Mouse (Mus musculus) intestine, embryonic 16.5 days (tissue): Measurements from ENCODE around the gene Cpa5. TPM values are rescaled to one million over a fixed set of nuclear protein-coding genes. Genes with fewer than 3 reads are reported as not detected.
A peak's percentile ranks its signal among the peaks of the same experiment; 100 is the strongest.

ENCODE experiments used
- ATAC-seq: fragments of 200-750 bp; cut with Nextera tagmentation; 2 replicates; pipeline ENCODE4 v1.8.0; 2017; ENCODE audit warnings: moderate TSS enrichment, moderate library complexity
- H3K27ac ChIP-seq: fragments of 300-500 bp; sonication (generic); 2 replicates; pipeline ENCODE4 v1.5.1; 2014; ENCODE audit warnings: mild to moderate bottlenecking, low read length
- H3K27me3 ChIP-seq: fragments of 300-500 bp; sonication (generic); replicated peaks from 2 replicates; pipeline ENCODE4 v1.6.1; 2014; ENCODE audit warnings: low read length, control low read depth, mixed read lengths; ENCODE audit not compliant: control insufficient read depth, insufficient read depth
- H3K36me3 ChIP-seq: fragments of 300-500 bp; sonication (generic); 2 replicates; pipeline ENCODE4 v1.6.1; 2014; ENCODE audit warnings: low read length, control low read depth; ENCODE audit not compliant: control insufficient read depth, insufficient read depth
- H3K4me1 ChIP-seq: fragments of 300-500 bp; sonication (generic); 2 replicates; pipeline ENCODE4 v1.6.1; 2014; ENCODE audit warnings: low read length, control low read depth, mixed read lengths; ENCODE audit not compliant: control insufficient read depth, insufficient read depth
- H3K4me2 ChIP-seq: fragments of 300-500 bp; sonication (generic); 2 replicates; pipeline ENCODE4 v1.6.1; 2014; ENCODE audit warnings: low read depth, low read length, control low read depth
- H3K4me3 ChIP-seq: fragments of 300-500 bp; sonication (generic); 2 replicates; pipeline ENCODE4 v1.5.1; 2014; ENCODE audit warnings: mild to moderate bottlenecking, low read length
- H3K9ac ChIP-seq: fragments of 300-500 bp; sonication (generic); 2 replicates; pipeline ENCODE4 v1.6.1; 2014; ENCODE audit warnings: low read depth, low read length
- H3K9me3 ChIP-seq: fragments of 300-500 bp; sonication (generic); 2 replicates; pipeline ENCODE4 v1.6.1; 2016; ENCODE audit warnings: low read length, control low read depth; ENCODE audit not compliant: control insufficient read depth
- WGBS: fragments of 180-500 bp; shearing (Covaris S2); extraction: QIAGEN DNeasy Blood & Tissue Kit; methylation state at CpG from one replicate; pipeline ENCODE4 v1.1.7; 2014; 5-methylcytosine and 5-hydroxymethylcytosine counted together
- polyA plus RNA-seq: library from polyadenylated mRNA; unstranded; fragments of >200 nt; fragmentation: Nextera tagmentation; extraction: Ambion mirVana; gene quantifications from 2 replicates; pipeline ENCODE4 v1.2.1, GENCODE M21; 2015

Cpa5 gene
- polyA plus RNA-seq, 1 experiment from 2014 or later = not detected

DNA sequence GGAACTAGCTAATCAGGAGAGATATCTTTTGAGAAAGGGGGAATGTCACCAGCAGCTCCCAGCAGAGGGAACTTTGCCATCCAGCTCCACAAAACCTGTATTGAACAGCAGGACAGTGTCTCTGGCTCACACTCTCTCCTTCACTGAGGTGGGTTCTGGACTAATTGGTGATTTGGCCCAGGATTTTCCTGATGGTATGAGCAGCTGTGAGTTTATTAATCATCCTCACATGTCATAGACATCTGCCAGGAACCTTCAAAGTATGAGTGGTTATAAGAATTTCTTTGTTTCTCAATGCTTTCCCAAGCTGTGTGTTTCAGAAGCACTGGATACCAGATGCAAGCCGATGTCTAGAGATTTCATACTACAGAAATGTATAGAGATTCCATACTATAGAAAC is 35.9 kb upstream of the Cpa5 start:
- no peaks in the 10 kb centered on the region for H3K27me3 ChIP-seq
- H3K9me3 ChIP-seq = no peaks in the 10 kb centered on the region
- H3K36me3 ChIP-seq = no peaks in the 10 kb centered on the region
- no peak overlapping the region; the same call in 1 of the 2 replicates for H3K27ac ChIP-seq
- no peak overlapping the region for H3K4me3 ChIP-seq
- peaks cover 12% of the 10 kb centered on the region; the same call in 1 of the 2 replicates for H3K4me1 ChIP-seq
- no peak for ATAC-seq
- H3K4me2 ChIP-seq = no peak overlapping the region
- 88% methylated on average over 1 of the region's 1 CpGs for WGBS
- no peak overlapping the region for H3K9ac ChIP-seq

DNA sequence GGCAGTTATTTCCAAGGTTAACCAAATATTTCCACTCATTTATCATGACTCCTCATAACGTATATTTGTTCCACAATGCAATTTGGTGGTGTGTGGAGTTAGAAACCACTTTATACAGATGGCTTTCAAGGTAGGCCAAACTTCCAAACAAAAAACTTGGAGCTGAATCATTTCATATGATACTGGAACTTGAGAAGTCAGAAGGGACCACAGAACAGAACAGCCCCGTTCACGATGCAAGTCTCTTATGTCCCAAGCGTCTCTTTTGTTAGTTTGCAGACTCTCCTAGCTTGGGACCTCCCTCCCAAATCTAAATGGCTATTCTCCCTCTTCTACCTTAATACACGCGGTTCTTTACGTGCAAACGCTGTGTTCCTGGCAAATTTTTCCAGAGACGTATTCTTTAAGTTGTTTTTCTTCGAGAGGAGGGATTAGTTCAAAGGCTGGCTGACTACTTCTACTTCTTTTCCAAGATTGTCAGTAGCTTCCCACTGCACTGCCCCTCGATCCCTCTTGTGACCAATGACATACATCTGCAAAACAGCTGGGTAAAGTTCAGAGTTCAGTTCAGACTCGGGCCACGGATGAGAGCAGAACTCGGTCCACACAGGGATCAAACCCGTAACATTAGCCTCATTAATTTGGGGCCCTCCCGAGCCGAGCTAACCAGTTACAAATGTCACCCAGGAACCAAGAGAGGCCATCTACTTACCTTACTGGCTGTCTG is 34.2 kb upstream of the Cpa5 start:
- Histone ChIP-seq H3K9ac (no peak overlapping the region), H3K27me3 (no peaks in the 10 kb centered on the region), H3K4me3 (no peak overlapping the region), H3K9me3 (no peaks in the 10 kb centered on the region), H3K4me2 (no peak overlapping the region), H3K4me1 (peaks cover 12% of the 10 kb centered on the region; the same call in 1 of the 2 replicates), H3K36me3 (no peaks in the 10 kb centered on the region), H3K27ac (peak overlapping the region; percentile 2; the same call in 1 of the 2 replicates)
- 64% methylated on average over 17 of the region's 17 CpGs for WGBS
- no peak for ATAC-seq

DNA sequence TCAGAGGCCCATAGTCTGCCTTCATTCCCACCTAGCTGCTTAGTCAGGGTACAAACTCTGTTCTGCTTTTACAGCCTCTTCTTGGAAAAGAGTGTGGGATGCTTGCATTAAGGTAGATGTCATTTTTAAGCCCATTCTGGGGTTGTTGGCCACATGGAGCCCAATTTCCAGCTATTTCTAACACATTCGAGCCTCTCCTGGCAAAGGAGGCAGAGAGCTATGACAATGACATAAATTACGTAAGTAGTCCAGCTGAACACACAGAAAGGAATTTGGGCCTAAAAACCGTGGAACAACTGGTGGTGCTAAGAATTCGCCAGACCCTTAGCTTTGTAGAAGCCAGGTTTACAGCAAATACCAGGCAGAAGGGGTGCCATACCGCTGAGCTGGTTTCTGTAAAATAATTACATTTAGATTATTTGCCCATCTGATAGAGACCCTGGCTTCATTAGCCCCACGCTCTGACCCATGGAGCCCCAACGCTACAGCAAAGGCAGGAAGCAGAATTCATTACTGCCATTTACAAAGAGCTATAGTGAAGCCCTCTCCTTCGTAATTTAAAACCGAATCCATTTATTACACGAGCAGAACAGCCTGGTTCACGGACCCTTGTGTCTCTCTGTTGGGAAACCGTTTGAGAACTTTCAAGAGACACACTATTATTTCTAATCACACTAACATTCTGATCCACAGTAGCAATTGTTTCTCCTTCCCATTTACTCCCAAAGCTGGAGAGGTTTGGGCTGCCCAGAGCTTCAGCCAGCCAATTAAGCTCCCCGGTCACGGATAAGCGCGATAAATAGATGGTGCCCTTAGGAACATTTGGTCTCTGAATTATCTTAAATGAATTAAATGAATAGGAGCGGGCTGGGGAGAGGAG is 30.6 kb upstream of the Cpa5 start:
- Histone ChIP-seq H3K4me1 (peaks cover 10% of the 10 kb centered on the region; the same call in 1 of the 2 replicates), H3K27me3 (no peaks in the 10 kb centered on the region), H3K9me3 (no peaks in the 10 kb centered on the region), H3K9ac (no peak overlapping the region), H3K27ac (no peak overlapping the region), H3K36me3 (no peaks in the 10 kb centered on the region), H3K4me3 (no peak overlapping the region), H3K4me2 (no peak overlapping the region)
- WGBS = 67% methylated on average over 17 of the region's 17 CpGs
- ATAC-seq = no peak

DNA sequence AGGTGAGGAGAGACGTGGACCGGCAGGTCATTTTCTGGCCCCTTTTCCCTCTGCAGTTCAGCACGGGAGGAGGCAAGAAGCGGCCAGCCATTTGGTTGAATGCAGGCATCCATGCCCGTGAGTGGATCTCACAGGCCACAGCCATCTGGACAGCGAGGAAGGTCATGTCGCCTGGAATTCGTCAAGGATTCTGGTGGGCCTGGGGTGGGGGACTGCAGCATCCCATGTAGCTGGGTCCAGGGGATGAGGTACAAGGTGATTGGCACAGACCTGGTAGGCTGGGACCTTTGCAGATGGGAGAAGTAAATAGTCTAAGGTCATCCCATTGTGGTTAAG is 30.0 kb upstream of the Cpa5 start:
- no peaks in the 10 kb centered on the region for H3K9me3 ChIP-seq
- no peaks in the 10 kb centered on the region for H3K27me3 ChIP-seq
- H3K36me3 ChIP-seq = no peaks in the 10 kb centered on the region
- H3K27ac ChIP-seq = no peak overlapping the region
- WGBS = 68% methylated on average over 8 of the region's 8 CpGs
- no peak for ATAC-seq
- H3K4me1 ChIP-seq = peaks cover 10% of the 10 kb centered on the region; the same call in 1 of the 2 replicates
- H3K4me3 ChIP-seq = no peak overlapping the region
- no peak overlapping the region for H3K9ac ChIP-seq
- H3K4me2 ChIP-seq = no peak overlapping the region

DNA sequence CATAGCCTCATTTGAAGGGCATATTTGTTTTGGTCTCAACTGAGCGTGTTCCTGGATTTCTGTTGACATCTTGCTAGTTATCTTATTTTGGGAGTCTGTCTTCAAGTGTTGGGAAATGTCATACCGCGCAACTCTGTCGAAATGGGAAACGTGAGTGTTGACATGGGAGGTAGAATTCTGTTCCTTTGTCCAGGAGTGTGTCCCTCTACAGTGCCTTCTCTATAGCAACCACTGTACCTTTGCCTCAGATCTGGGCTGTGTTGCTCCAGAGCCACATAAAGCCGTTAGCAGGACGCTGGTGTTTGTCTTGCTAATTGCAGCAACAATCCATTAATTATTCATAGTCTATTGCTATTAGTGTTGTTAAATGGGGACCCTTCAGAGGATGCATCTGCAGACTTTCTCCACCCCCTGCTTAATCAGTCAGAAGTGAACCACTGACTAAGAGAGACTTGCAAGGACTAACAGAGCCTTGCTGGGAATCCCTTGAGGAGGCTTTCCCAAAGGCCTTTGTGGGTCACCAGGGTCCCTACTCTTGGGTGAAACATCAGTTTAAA is 23.8 kb upstream of the Cpa5 start:
- Histone ChIP-seq H3K36me3 (no peaks in the 10 kb centered on the region), H3K4me2 (no peak overlapping the region), H3K4me1 (no peaks in the 10 kb centered on the region), H3K9me3 (no peaks in the 10 kb centered on the region), H3K4me3 (no peak overlapping the region), H3K27me3 (no peaks in the 10 kb centered on the region), H3K27ac (no peak overlapping the region), H3K9ac (no peak overlapping the region)
- 76% methylated on average over 7 of the region's 7 CpGs for WGBS
- no peak for ATAC-seq

DNA sequence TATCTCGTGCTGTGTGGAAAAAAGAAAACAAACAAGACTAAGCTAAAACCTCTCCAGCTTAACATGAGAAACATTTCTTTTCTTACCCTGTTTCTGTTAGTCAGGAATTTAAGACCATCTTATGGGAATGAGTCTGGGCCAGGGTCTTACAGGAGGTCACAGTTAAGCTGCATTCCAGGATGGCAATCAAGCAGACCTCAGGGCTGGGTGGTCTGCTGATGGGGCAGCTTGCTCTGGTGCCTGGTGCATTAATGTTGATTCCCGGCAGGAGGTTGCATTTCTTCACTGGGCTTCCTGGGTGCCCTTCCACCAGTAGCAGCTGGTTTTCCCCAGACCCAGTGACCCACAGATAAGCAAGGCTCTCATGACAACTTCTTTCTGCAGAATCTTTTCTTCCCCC is 21.0 kb upstream of the Cpa5 start:
- no peak overlapping the region for H3K27ac ChIP-seq
- H3K27me3 ChIP-seq = no peaks in the 10 kb centered on the region

DNA sequence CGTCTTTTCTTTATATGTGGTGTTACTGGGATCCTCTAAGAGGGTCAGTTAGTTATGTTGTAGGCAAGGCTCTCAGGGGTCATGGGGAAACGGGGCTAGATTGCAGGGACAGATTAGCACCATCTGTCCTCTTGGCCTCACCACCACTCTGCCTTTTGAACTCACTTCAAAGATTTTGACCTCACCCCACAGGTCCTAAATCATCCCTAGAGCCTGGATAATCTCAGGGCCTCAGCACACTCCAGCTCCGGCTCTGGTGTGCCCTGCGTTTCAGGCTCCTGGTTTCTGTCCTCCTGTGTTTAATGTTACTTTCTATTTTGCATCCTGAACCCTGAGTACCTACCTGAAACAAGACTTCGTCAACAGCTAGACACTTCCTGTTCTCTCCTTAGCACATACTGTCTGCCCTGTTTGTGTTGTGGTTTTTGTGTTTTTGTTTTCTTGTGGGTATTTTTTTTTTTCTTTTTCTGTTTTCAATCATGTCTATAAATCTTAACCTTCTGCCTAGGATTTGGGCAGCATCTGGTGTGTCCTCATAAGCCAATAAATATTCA is 18.9 kb upstream of the Cpa5 start:
- Histone ChIP-seq H3K4me1 (no peaks in the 10 kb centered on the region), H3K4me3 (no peak overlapping the region), H3K27me3 (no peaks in the 10 kb centered on the region), H3K27ac (no peak overlapping the region), H3K9ac (no peak overlapping the region), H3K9me3 (no peaks in the 10 kb centered on the region), H3K4me2 (no peak overlapping the region), H3K36me3 (no peaks in the 10 kb centered on the region)
- ATAC-seq = no peak
- 47% methylated on average over 5 of the region's 5 CpGs for WGBS

More for the DNA sequence above, 21.0 kb upstream of the Cpa5 start:
- Histone ChIP-seq H3K9me3 (no peaks in the 10 kb centered on the region), H3K36me3 (no peaks in the 10 kb centered on the region), H3K4me3 (no peak overlapping the region), H3K4me1 (no peaks in the 10 kb centered on the region), H3K9ac (no peak overlapping the region), H3K4me2 (no peak overlapping the region)
- WGBS = 43% methylated on average over 2 of the region's 2 CpGs
- no peak for ATAC-seq

DNA sequence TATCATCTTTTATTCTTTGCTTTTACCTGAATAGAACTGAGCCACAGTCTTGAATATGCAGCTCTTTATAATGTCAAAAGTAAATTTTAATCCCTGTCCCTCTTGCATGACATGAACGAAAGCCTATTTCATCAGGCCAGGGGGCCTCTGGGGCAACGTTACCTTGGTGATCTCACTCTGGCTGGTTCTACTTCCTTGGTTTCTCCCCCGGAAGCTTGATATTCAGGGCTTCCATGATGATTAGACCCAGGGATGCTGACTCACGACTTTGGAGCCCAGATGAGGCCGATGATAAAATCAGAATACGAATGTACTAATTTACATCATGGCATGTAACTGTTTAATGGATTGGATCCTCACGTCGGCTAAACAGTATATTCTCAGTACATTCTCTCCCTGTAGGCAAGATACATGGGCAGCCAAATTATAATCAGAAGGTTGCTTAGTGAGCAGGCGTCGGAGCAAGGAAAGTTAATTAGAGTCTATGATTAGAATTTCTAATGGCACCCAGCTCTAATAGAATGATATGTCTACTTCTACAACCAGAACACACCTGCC is 18.3 kb upstream of the Cpa5 start:
- Histone ChIP-seq H3K4me1 (no peaks in the 10 kb centered on the region), H3K27me3 (no peaks in the 10 kb centered on the region), H3K9me3 (no peaks in the 10 kb centered on the region), H3K4me3 (no peak overlapping the region), H3K36me3 (no peaks in the 10 kb centered on the region), H3K27ac (no peak overlapping the region), H3K4me2 (no peak overlapping the region), H3K9ac (no peak overlapping the region)
- 73% methylated on average over 10 of the region's 10 CpGs for WGBS
- ATAC-seq = no peak

DNA sequence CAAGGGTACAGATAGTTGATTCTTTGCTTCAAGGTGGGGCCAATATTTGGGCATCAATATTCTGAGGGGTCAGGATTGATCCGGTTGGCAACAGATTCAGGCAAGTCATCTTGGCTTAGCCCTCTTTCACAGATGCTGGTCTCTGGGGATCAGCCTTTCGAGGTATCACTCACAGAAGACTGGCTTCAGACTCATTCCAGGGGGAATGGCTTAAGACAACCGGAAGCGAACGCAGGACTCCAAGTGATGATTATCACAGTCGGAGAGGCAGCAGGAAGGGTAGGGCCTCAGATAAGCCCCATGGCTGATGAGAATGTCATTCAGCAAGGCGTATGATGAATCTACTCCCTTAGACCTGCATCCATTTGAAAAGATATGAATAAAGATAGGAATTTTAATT is 16.4 kb upstream of the Cpa5 start:
- no peaks in the 10 kb centered on the region for H3K9me3 ChIP-seq
- no peaks in the 10 kb centered on the region for H3K36me3 ChIP-seq
- H3K4me1 ChIP-seq = no peaks in the 10 kb centered on the region
- WGBS = 68% methylated on average over 7 of the region's 7 CpGs
- no peak for ATAC-seq
- no peak overlapping the region for H3K4me3 ChIP-seq
- H3K9ac ChIP-seq = no peak overlapping the region
- no peaks in the 10 kb centered on the region for H3K27me3 ChIP-seq
- H3K4me2 ChIP-seq = no peak overlapping the region
- no peak overlapping the region for H3K27ac ChIP-seq
